Mouse (Mus musculus) left cerebral cortex, adult 2 months (tissue): ENCODE measurements around the gene Nmt1. TPM values are rescaled to one million over a fixed set of nuclear protein-coding genes. Genes with fewer than 3 reads are reported as not detected.

Source experiments
- DNase-seq, 2 experiments: peaks; one replicate each; pipeline ENCODE4 v3.0.0; 2021 to 2022; ENCODE audit warnings: low spot score in 2 of 2, mixed read lengths in 1 of 2; ENCODE audit errors: extremely low spot score in 1 of 2
- H3K27ac ChIP-seq: fragments of 200-600 bp; 2 replicates; pipeline ENCODE4 v1.8.1; 2022
- H3K4me3 ChIP-seq: fragments of 200-600 bp; 2 replicates; pipeline ENCODE4 v1.8.1; 2022
- CTCF ChIP-seq: fragments of 200-600 bp; IDR thresholded peaks from 2 replicates; pipeline ENCODE4 v1.8.1; 2022; ENCODE audit warnings: antibody characterized with exemption, mild to moderate bottlenecking, moderate library complexity
- intact Hi-C: fragments of 180-260 bp; cut with DNase I; formaldehyde crosslinking; loops from one replicate; pipeline ENCODE4 v1.15.1; 2025
- total RNA-seq, 2 experiments: library from RNA; stranded (reverse); gene quantifications; 2 replicates each; pipeline ENCODE4 v1.2.3; 2021

Gene Nmt1
- total RNA-seq, 2 experiments from 2014 or later = 117 to 130 TPM

- no peak for TF ChIP-seq CTCF
- Histone ChIP-seq H3K4me3 (no peak overlapping the region), H3K27ac (no peak overlapping the region)
- intact Hi-C loops = no loop called here
- no peak for DNase-seq
These were observed 67.8 kb downstream of the Nmt1 start for GRCm38 (mm10) chr11:103095801-103096200.

GRCm38 (mm10) chr11:103096979-103097894 lies 69.2 kb downstream of the Nmt1 start:
- no peak overlapping the region for H3K27ac ChIP-seq
- H3K4me3 ChIP-seq = no peak overlapping the region
- no peak for TF ChIP-seq CTCF
- intact Hi-C loops = no loop called here
- DNase-seq = peak in 1 of 2 experiments; percentile 9

- intact Hi-C loops = no loop called here
- H3K27ac ChIP-seq = no peak overlapping the region
- no peak for DNase-seq
These were observed 70.7 kb downstream of the Nmt1 start for GRCm38 (mm10) chr11:103098531-103099190.

GRCm38 (mm10) chr11:103099352-103099940 lies 71.5 kb downstream of the Nmt1 start:
- Histone ChIP-seq H3K27ac (no peak overlapping the region), H3K4me3 (no peak overlapping the region)
- intact Hi-C loops = no loop called here
- no peak for TF ChIP-seq CTCF
- DNase-seq = no peak

More at GRCm38 (mm10) chr11:103098531-103099190, 70.7 kb downstream of the Nmt1 start:
- H3K4me3 ChIP-seq = no peak overlapping the region
- TF ChIP-seq CTCF = no peak

- intact Hi-C loops = no loop called here
- no peak for TF ChIP-seq CTCF
- H3K4me3 ChIP-seq = no peak overlapping the region
- DNase-seq = no peak
- H3K27ac ChIP-seq = no peak overlapping the region
These were observed 72.4 kb downstream of the Nmt1 start for GRCm38 (mm10) chr11:103100361-103100760.

- peak within 1 kb of the TSS; percentile 96 for H3K27ac ChIP-seq
- intact Hi-C loops = no loop called here
- no peak for TF ChIP-seq CTCF
- H3K4me3 ChIP-seq = peak within 1 kb of the TSS; percentile 56
- peak; percentile 72 to 73 for DNase-seq
These were observed 73.5 kb downstream of the Nmt1 start, which contains the start of the genes Plcd3 and Acbd4 for GRCm38 (mm10) chr11:103101481-103101865. Plcd3 (minus strand) TSS chr11:103101658. Acbd4 (plus strand) TSS chr11:103101682.

- intact Hi-C loops = loop anchor here (1.0 to 2.0 kb wide), 3 partner anchors 31 to 223 kb away; no protein-coding TSS in a partner anchor
- H3K4me3 ChIP-seq = peak overlapping the region; percentile 56
- no peak for TF ChIP-seq CTCF
- peak overlapping the region; percentile 96 for H3K27ac ChIP-seq
- DNase-seq = peak; percentile 64 to 69
These were observed 74.0 kb downstream of the Nmt1 start for GRCm38 (mm10) chr11:103101866-103102501.

GRCm38 (mm10) chr11:103102725-103103349 lies 74.8 kb downstream of the Nmt1 start:
- intact Hi-C loops = loop anchor here (1.0 to 2.0 kb wide), 3 partner anchors 30 to 222 kb away; no protein-coding TSS in a partner anchor
- no peak; the same call in none of the 2 replicates for TF ChIP-seq CTCF
- H3K27ac ChIP-seq = peak overlapping the region; percentile 96
- H3K4me3 ChIP-seq = peak overlapping the region; percentile 56
- DNase-seq = peak; percentile 96 to 100

GRCm38 (mm10) chr11:103103621-103104020 lies 75.6 kb downstream of the Nmt1 start:
- no peak for TF ChIP-seq CTCF
- Histone ChIP-seq H3K4me3 (peak overlapping the region; percentile 56), H3K27ac (peak overlapping the region; percentile 81)
- intact Hi-C loops = loop anchor here (2.0 kb wide), 1 partner anchor 221 kb away; no protein-coding TSS in a partner anchor
- DNase-seq = no peak

- no peak for DNase-seq
- Histone ChIP-seq H3K4me3 (no peak overlapping the region), H3K27ac (no peak overlapping the region)
- intact Hi-C loops = no loop called here
- TF ChIP-seq CTCF = no peak
These were observed 76.5 kb downstream of the Nmt1 start for GRCm38 (mm10) chr11:103104469-103104868.
